Mouse (Mus musculus) NIH3T3 (cell line): Measurements from ENCODE around the gene Grhl3.

Experiments used
- DNase-seq: peaks from one replicate; pipeline ENCODE4 v3.0.0-alpha.2; 2012; ENCODE audit warnings: low read depth

Gene Grhl3

GRCm38 (mm10) chr4:135575365-135576140 is 2.1 kb upstream of the Grhl3 start:
- no peak for DNase-seq

GRCm38 (mm10) chr4:135572276-135572675 is 1.2 kb downstream of the Grhl3 start:
- DNase-seq: no peak

- no peak for DNase-seq
These were observed 2.3 kb downstream of the Grhl3 start for GRCm38 (mm10) chr4:135571037-135571550.

GRCm38 (mm10) chr4:135570152-135571036 is 3.0 kb downstream of the Grhl3 start:
- no peak for DNase-seq

GRCm38 (mm10) chr4:135569201-135569600 is 4.2 kb downstream of the Grhl3 start:
- no peak for DNase-seq

GRCm38 (mm10) chr4:135567484-135567883 is 5.9 kb downstream of the Grhl3 start:
- no peak for DNase-seq

GRCm38 (mm10) chr4:135567042-135567441 is 6.4 kb downstream of the Grhl3 start:
- DNase-seq: peak; percentile 26

GRCm38 (mm10) chr4:135565400-135565799 is 8.0 kb downstream of the Grhl3 start:
- DNase-seq: no peak

GRCm38 (mm10) chr4:135563794-135564193 is 9.6 kb downstream of the Grhl3 start:
- no peak for DNase-seq

GRCm38 (mm10) chr4:135549323-135549722 is 24.1 kb downstream of the Grhl3 start:
- DNase-seq: no peak

GRCm38 (mm10) chr4:135548521-135549077 is 24.8 kb downstream of the Grhl3 start:
- no peak for DNase-seq

- DNase-seq: no peak
These were observed 25.3 kb downstream of the Grhl3 start for GRCm38 (mm10) chr4:135548108-135548507.

GRCm38 (mm10) chr4:135547551-135547950 is 25.9 kb downstream of the Grhl3 start:
- no peak for DNase-seq

- DNase-seq: no peak
These were observed 26.6 kb downstream of the Grhl3 start for GRCm38 (mm10) chr4:135546793-135547192.

GRCm38 (mm10) chr4:135546008-135546407 is 27.4 kb downstream of the Grhl3 start:
- DNase-seq: no peak

GRCm38 (mm10) chr4:135545080-135545511 is 28.3 kb downstream of the Grhl3 start:
- DNase-seq: peak; percentile 9

- DNase-seq: peak; percentile 11
These were observed 29.1 kb downstream of the Grhl3 start for GRCm38 (mm10) chr4:135544284-135544683.

- no peak for DNase-seq
These were observed 33.4 kb downstream of the Grhl3 start for GRCm38 (mm10) chr4:135540057-135540456.

- DNase-seq: no peak
These were observed 34.4 kb downstream of the Grhl3 start for GRCm38 (mm10) chr4:135539056-135539455.

- DNase-seq: no peak
These were observed 38.4 kb downstream of the Grhl3 start for GRCm38 (mm10) chr4:135535021-135535420.

GRCm38 (mm10) chr4:135533001-135533400 is 40.4 kb downstream of the Grhl3 start:
- no peak for DNase-seq
